In the genomic region with DNA sequence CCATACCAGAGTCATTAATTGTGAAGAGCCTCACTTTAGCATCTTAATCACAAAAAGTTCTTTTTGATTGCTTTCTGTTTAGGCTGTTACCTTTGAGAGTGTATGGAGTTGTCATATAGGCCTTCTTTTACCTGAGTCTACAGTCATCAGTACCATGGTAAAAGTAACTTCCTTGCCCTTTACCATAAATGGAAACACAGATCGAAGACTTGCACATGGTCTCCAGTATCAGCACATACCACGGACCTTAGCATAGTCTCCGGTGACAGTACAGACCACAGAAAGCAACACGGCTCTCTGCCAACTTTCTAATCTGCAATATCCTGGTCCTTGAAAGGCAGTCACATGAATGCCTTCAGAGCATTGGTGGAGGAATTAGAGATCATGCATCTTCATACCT, we compare ENCODE assay signal across 25 mouse cellular contexts.
"Had no signal": no experiment of that assay in that cellular context is flagged by ENCODE, and none has a peak within 500 bp of the region (broad histone marks: within the 10 kb centered on the region; RNA-seq: fewer than 3 reads in every experiment).

No protein-coding gene starts in this region.

- H3K4me3 ChIP-seq: gastrocnemius, adult 2 months; heart, adult 2 months; heart, embryonic 13.5 days; heart, embryonic 15.5 days; hindbrain, embryonic 10.5 days; hindbrain, embryonic 12.5 days; intestine, embryonic 15.5 days; layer of hippocampus, adult 2 months; left cerebral cortex, adult 2 months; limb, embryonic 10.5 days; limb, embryonic 12.5 days; liver, embryonic 13.5 days had no signal

- H3K27me3 ChIP-seq: heart, embryonic 13.5 days; heart, embryonic 15.5 days; hindbrain, embryonic 12.5 days; intestine, embryonic 15.5 days; limb, embryonic 12.5 days; liver, embryonic 13.5 days had no signal

- H3K36me3 ChIP-seq: heart, embryonic 13.5 days; heart, embryonic 15.5 days; hindbrain, embryonic 10.5 days; hindbrain, embryonic 12.5 days; intestine, embryonic 15.5 days; limb, embryonic 10.5 days; limb, embryonic 12.5 days; liver, embryonic 13.5 days had no signal

- H3K4me2 ChIP-seq: heart, embryonic 11.5 days; heart, embryonic 13.5 days; heart, embryonic 15.5 days; hindbrain, embryonic 12.5 days; hindbrain, embryonic 14.5 days; intestine, embryonic 15.5 days; limb, embryonic 12.5 days; liver, embryonic 11.5 days; liver, embryonic 13.5 days had no signal

- DNase-seq: gastrocnemius, adult 2 months; gastrocnemius, postnatal 10 days; gastrocnemius, postnatal 25 days; heart, adult 2 months; heart, postnatal 14 days; heart, postnatal 4 days; kidney, adult 18-20 months; kidney, adult 8-10 months; kidney, postnatal 10 days; kidney, postnatal 25 days; kidney, postnatal 4 days; liver; liver, embryonic 13.5 days had no signal
